Mouse (Mus musculus): Measurements from ENCODE around the gene Tnik. TPM values are rescaled to one million over a fixed set of nuclear protein-coding genes. Genes with fewer than 3 reads are reported as not detected.

Tnik gene
- polyA plus RNA-seq, 1 experiment from 2014 or later = 20.7 TPM

- POLR2A ChIA-PET = interaction anchor here (0.7 kb wide), 1 partner anchor 834 kb away, joined by 3 read pairs; no protein-coding TSS in a partner anchor
- no peak for TF ChIP-seq CTCF (IDR thresholded peaks at IDR 0.05)
- H3K27me3 ChIP-seq = no peaks in the 10 kb centered on the region
- ATAC-seq (no peak), DNase-seq (ENCODE audit: low read depth, low spot score) (no peak)
- in situ Hi-C loops (cut with MboI; ENCODE audit: low pct_unique_long_range_greater_than_20kb) = no loop called here
- CTCF ChIA-PET = interaction anchor here (0.9 kb wide), 1 partner anchor 13 kb away, joined by 3 read pairs; no protein-coding TSS in a partner anchor
Observed at GRCm38 (mm10) chr3:28368746-28369145, 105.7 kb downstream of the Tnik start.

GRCm38 (mm10) chr3:28369266-28369665 is 106.3 kb downstream of the Tnik start:
- CTCF ChIA-PET = interaction anchor here (1.2 kb wide), 1 partner anchor 13 kb away, joined by 4 read pairs; no protein-coding TSS in a partner anchor
- H3K27me3 ChIP-seq = no peaks in the 10 kb centered on the region
- TF ChIP-seq CTCF (IDR thresholded peaks at IDR 0.05) = no peak
- ATAC-seq (no peak), DNase-seq (ENCODE audit: low read depth, low spot score) (no peak)
- POLR2A ChIA-PET = no interaction called here
- in situ Hi-C loops (cut with MboI; ENCODE audit: low pct_unique_long_range_greater_than_20kb) = no loop called here

GRCm38 (mm10) chr3:28369698-28370097 is 106.7 kb downstream of the Tnik start:
- DNase-seq (ENCODE audit: low read depth, low spot score) = no peak
- ChIA-PET CTCF (interaction anchor here (1.2 kb wide), 1 partner anchor 14 kb away, joined by 4 read pairs; no protein-coding TSS in a partner anchor), POLR2A (no interaction called here)

GRCm38 (mm10) chr3:28371583-28371982 is 108.6 kb downstream of the Tnik start:
- in situ Hi-C loops (cut with MboI; ENCODE audit: low pct_unique_long_range_greater_than_20kb) = no loop called here
- no peak for TF ChIP-seq CTCF (IDR thresholded peaks at IDR 0.05)
- ChIA-PET POLR2A (interaction anchor here (0.6 to 0.8 kb wide), 2 partner anchors 34 to 206 kb away, joined by 3 read pairs; no protein-coding TSS in a partner anchor), CTCF (interaction anchor here (1.1 to 1.8 kb wide), 6 partner anchors 18 to 58 kb away, joined by 3 to 4 read pairs (median 3); no protein-coding TSS in a partner anchor)
- no peak for DNase-seq (ENCODE audit: low read depth, low spot score)
- no peaks in the 10 kb centered on the region for H3K27me3 ChIP-seq
- no peak for ATAC-seq

More at GRCm38 (mm10) chr3:28369698-28370097, 106.7 kb downstream of the Tnik start:
- no peak for ATAC-seq
- no peaks in the 10 kb centered on the region for H3K27me3 ChIP-seq
- in situ Hi-C loops (cut with MboI; ENCODE audit: low pct_unique_long_range_greater_than_20kb) = no loop called here
- no peak for TF ChIP-seq CTCF (IDR thresholded peaks at IDR 0.05)

- TF ChIP-seq CTCF (IDR thresholded peaks at IDR 0.05) = no peak
- in situ Hi-C loops (cut with MboI; ENCODE audit: low pct_unique_long_range_greater_than_20kb) = no loop called here
- DNase-seq (ENCODE audit: low read depth, low spot score) = no peak
- CTCF ChIA-PET = interaction anchor here (1.1 to 1.8 kb wide), 3 partner anchors 20 to 57 kb away, joined by 3 to 4 read pairs (median 3); no protein-coding TSS in a partner anchor
- no peaks in the 10 kb centered on the region for H3K27me3 ChIP-seq
- POLR2A ChIA-PET = no interaction called here
- ATAC-seq = no peak
Observed at GRCm38 (mm10) chr3:28372459-28372858, 109.4 kb downstream of the Tnik start.

GRCm38 (mm10) chr3:28374738-28375510 is 111.9 kb downstream of the Tnik start:
- POLR2A ChIA-PET = interaction anchor here (0.6 kb wide), 1 partner anchor 48 kb away, joined by 4 read pairs; no protein-coding TSS in a partner anchor
- TF ChIP-seq CTCF (IDR thresholded peaks at IDR 0.05) = no peak
- CTCF ChIA-PET = no interaction called here
- no peaks in the 10 kb centered on the region for H3K27me3 ChIP-seq
- in situ Hi-C loops (cut with MboI; ENCODE audit: low pct_unique_long_range_greater_than_20kb) = no loop called here
- DNase-seq (ENCODE audit: low read depth, low spot score) (no peak), ATAC-seq (no peak)

GRCm38 (mm10) chr3:28380224-28380623 is 117.2 kb downstream of the Tnik start:
- ChIA-PET POLR2A (no interaction called here), CTCF (interaction anchor here (0.9 to 1.7 kb wide), 3 partner anchors 8 to 209 kb away, joined by 3 to 5 read pairs (median 3); no protein-coding TSS in a partner anchor)
- ATAC-seq = no peak
- H3K27me3 ChIP-seq = no peaks in the 10 kb centered on the region
- no peak for DNase-seq (ENCODE audit: low read depth, low spot score)
- TF ChIP-seq CTCF (IDR thresholded peaks at IDR 0.05) = no peak
- in situ Hi-C loops (cut with MboI; ENCODE audit: low pct_unique_long_range_greater_than_20kb) = no loop called here

- TF ChIP-seq CTCF (IDR thresholded peaks at IDR 0.05) = no peak
- ATAC-seq (no peak), DNase-seq (ENCODE audit: low read depth, low spot score) (no peak)
- H3K27me3 ChIP-seq = no peaks in the 10 kb centered on the region
- in situ Hi-C loops (cut with MboI; ENCODE audit: low pct_unique_long_range_greater_than_20kb) = no loop called here
- ChIA-PET POLR2A (interaction anchor here (1.3 kb wide), 1 partner anchor 17 kb away, joined by 3 read pairs; no protein-coding TSS in a partner anchor), CTCF (no interaction called here)
Observed at GRCm38 (mm10) chr3:28383526-28384126, 120.6 kb downstream of the Tnik start.

GRCm38 (mm10) chr3:28385199-28385975 is 122.4 kb downstream of the Tnik start:
- ChIA-PET CTCF (no interaction called here), POLR2A (no interaction called here)
- no peak for ATAC-seq
- H3K27me3 ChIP-seq = no peaks in the 10 kb centered on the region
- DNase-seq (ENCODE audit: low read depth, low spot score) = no peak
- in situ Hi-C loops (cut with MboI; ENCODE audit: low pct_unique_long_range_greater_than_20kb) = no loop called here
- no peak for TF ChIP-seq CTCF (IDR thresholded peaks at IDR 0.05)

- no peaks in the 10 kb centered on the region for H3K27me3 ChIP-seq
- ChIA-PET CTCF (interaction anchor here (0.6 to 1.6 kb wide), 4 partner anchors 8 to 22 kb away, joined by 4 to 5 read pairs (median 4); no protein-coding TSS in a partner anchor), POLR2A (interaction anchor here (0.6 kb wide), 1 partner anchor 125 kb away, joined by 3 read pairs; no protein-coding TSS in a partner anchor)
- DNase-seq (ENCODE audit: low read depth, low spot score) = no peak
- in situ Hi-C loops (cut with MboI; ENCODE audit: low pct_unique_long_range_greater_than_20kb) = no loop called here
- peak; percentile 44 for TF ChIP-seq CTCF (IDR thresholded peaks at IDR 0.05)
- ATAC-seq = no peak
Observed at GRCm38 (mm10) chr3:28388540-28388939, 125.5 kb downstream of the Tnik start.
